In the genomic region with DNA sequence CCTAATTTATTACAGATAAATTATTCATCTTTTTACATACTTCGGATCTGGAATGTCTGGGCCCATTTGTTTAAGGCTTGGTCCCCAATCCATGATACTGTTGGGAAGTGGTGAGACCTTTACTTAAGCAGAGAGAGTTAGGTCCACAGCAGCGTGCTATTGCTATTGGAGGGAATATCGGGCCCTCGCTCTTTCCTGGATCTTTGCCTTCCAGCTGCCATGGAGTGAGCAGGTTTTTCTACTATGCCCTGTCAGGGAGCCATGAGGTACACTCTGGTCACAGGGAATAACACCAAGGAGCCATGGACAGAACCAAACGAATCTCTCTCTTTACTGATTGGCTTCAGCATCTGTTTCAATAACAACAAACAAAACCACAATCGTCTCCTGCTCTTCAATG, we compare ENCODE assay signal across 23 mouse cellular contexts.
"Had no signal": no experiment of that assay in that cellular context is flagged by ENCODE, and none has a peak within 500 bp of the region (broad histone marks: within the 10 kb centered on the region; RNA-seq: fewer than 3 reads in every experiment).

No protein-coding gene starts in this region.

- H3K4me3 ChIP-seq: heart, embryonic 12.5 days; hindbrain, embryonic 15.5 days; kidney, embryonic 15.5 days; limb, embryonic 13.5 days; limb, embryonic 15.5 days; liver, embryonic 12.5 days had no signal

- ATAC-seq: hindbrain, postnatal 0 days; intestine, embryonic 16.5 days; liver, embryonic 12.5 days had no signal

- DNase-seq: gastrocnemius, postnatal 14 days; gastrocnemius, postnatal 36 days; heart, adult 18-20 months; heart, postnatal 10 days; kidney, adult 11 months; kidney, adult 2 months; kidney, adult 9 months; kidney, postnatal 14 days; kidney, postnatal 36 days; layer of hippocampus, adult 9-11 months; layer of hippocampus, postnatal 36 days; left cerebral cortex, postnatal 4 days had no signal

- H3K27ac ChIP-seq: hindbrain, embryonic 13.5 days; hindbrain, postnatal 0 days; kidney, embryonic 15.5 days; kidney, postnatal 0 days; limb, embryonic 13.5 days; limb, embryonic 15.5 days; liver, embryonic 12.5 days; liver, embryonic 14.5 days had no signal

- H3K4me2 ChIP-seq: heart, embryonic 12.5 days; hindbrain, embryonic 13.5 days; kidney, embryonic 15.5 days; limb, embryonic 13.5 days; limb, embryonic 15.5 days had no signal

- H3K27me3 ChIP-seq: heart, embryonic 12.5 days; hindbrain, embryonic 13.5 days; hindbrain, embryonic 15.5 days; kidney, embryonic 15.5 days; limb, embryonic 13.5 days; limb, embryonic 15.5 days; liver, embryonic 12.5 days had no signal

- H3K36me3 ChIP-seq: heart, embryonic 12.5 days; hindbrain, embryonic 13.5 days; hindbrain, embryonic 15.5 days; kidney, embryonic 15.5 days; limb, embryonic 15.5 days; liver, embryonic 12.5 days had no signal

- H3K9me3 ChIP-seq: heart, embryonic 12.5 days; hindbrain, embryonic 13.5 days; hindbrain, embryonic 15.5 days; kidney, embryonic 15.5 days; limb, embryonic 13.5 days; limb, embryonic 15.5 days; liver, embryonic 12.5 days had no signal

- H3K9ac ChIP-seq: heart, embryonic 12.5 days; hindbrain, embryonic 13.5 days; hindbrain, embryonic 15.5 days; kidney, embryonic 15.5 days; limb, embryonic 13.5 days; limb, embryonic 15.5 days; liver, embryonic 12.5 days; liver, embryonic 14.5 days had no signal
